Mouse (Mus musculus): Measurements from ENCODE around the gene Rnf17.

DNA sequence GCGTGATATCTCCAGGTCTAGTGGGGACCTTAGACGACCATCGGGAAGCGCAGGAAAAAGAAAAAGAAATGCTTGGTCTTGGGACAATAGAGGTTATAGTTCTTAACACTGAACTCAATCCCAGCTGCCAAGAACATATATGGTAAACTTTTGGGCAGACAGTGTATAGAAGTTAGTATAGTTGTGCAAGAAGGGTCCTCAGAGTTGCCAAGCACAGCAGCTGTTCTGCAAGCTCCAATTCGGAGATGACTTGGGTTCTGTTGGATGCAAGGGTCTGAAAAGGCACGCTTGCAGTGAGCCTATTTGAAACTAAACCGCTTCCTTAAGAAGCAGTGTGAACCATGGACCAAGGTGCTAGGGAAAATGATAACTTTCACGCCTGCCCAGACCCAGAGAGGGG, 37.1 kb upstream of the Rnf17 start:
- TF ChIP-seq CTCF (IDR thresholded peaks at IDR 0.05; ENCODE audit: insufficient read depth, low read depth, low read length), result no peak
- no peak for TF ChIP-seq POLR2A (IDR thresholded peaks at IDR 0.05; ENCODE audit: insufficient read depth, low read depth, low read length)
